Mouse (Mus musculus) limb, embryonic 10.5 days (tissue): ENCODE results near the gene Unc45a. TPM values are rescaled to one million over a fixed set of nuclear protein-coding genes. Genes with fewer than 3 reads are reported as not detected.

Experiments
- DNase-seq: peaks from one replicate; pipeline ENCODE4 v3.0.0-alpha.2; 2017; ENCODE audit warnings: low spot score
- H3K27ac ChIP-seq: fragments of 300-500 bp; sonication (generic); 2 replicates; pipeline ENCODE4 v1.5.1; 2016; ENCODE audit warnings: mild to moderate bottlenecking
- H3K27me3 ChIP-seq: fragments of 300-500 bp; sonication (generic); 2 replicates; pipeline ENCODE4 v1.6.1; 2016; ENCODE audit warnings: low read depth, mild to moderate bottlenecking; ENCODE audit not compliant: poor library complexity, severe bottlenecking
- H3K36me3 ChIP-seq: fragments of 300-500 bp; sonication (generic); 2 replicates; pipeline ENCODE4 v1.6.1; 2016; ENCODE audit warnings: mild to moderate bottlenecking, moderate library complexity
- H3K4me1 ChIP-seq: fragments of 300-500 bp; sonication (generic); 2 replicates; pipeline ENCODE4 v1.6.1; 2016
- H3K4me3 ChIP-seq: fragments of 300-500 bp; sonication (generic); 2 replicates; pipeline ENCODE4 v1.5.1; 2016; ENCODE audit warnings: mild to moderate bottlenecking, moderate library complexity
- H3K9me3 ChIP-seq: fragments of 300-500 bp; sonication (generic); replicated peaks from 2 replicates; pipeline ENCODE4 v1.6.1; 2016; ENCODE audit warnings: mild to moderate bottlenecking
- WGBS: fragments of 180-500 bp; shearing (Covaris S2); methylation state at CpG from one replicate; pipeline ENCODE4 v1.1.7; 2016; 5-methylcytosine and 5-hydroxymethylcytosine counted together
- polyA plus RNA-seq: library from polyadenylated mRNA; unstranded; fragments of >200 nt; fragmentation: Nextera tagmentation; extraction: Ambion mirVana; gene quantifications from 2 replicates; pipeline ENCODE4 v1.2.1, GENCODE M21; 2016

The Unc45a gene
- polyA plus RNA-seq, 1 experiment from 2014 or later, result 51.8 TPM

DNA sequence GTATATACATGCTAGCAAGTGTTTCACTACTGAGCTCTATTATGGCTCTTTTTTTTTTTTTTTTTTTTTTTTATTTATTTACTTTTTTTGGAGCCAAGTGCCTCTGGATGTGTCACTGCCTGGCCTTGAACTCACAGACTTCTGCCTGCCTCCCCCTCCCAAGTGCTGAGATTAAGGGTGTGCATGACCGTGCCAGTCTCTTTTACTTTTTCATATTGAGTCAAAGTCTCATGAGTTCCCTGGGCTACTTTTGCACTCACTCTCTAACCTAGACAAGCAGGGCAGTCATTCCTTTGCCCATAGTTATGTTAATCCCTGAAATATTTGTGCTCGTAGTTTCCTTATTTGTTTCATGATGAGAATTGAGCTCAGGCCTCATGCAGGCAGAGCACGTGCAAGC lies 59.2 kb downstream of the Unc45a start:
- 94% methylated on average over 3 of the region's 3 CpGs for WGBS
- no peak for DNase-seq

DNA sequence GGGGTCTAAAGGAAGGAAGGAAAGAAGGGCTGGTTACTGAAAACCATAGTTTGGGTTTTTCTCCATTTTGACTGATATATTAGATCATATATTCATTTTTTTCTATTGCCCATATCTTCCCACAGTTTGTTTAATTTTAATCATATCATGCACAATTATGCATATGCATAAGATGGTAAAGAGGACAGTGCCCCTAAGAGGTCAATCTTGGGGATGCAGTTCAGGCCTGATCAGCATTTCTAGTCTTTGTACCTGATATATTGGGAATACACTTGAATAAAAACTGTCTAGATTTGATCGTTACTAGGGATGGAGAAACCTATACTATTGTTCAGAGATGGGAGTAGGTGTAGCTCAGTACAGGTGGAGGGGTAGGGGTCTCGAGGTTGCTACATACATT lies 59.8 kb downstream of the Unc45a start:
- Histone ChIP-seq H3K27ac (no peak overlapping the region), H3K27me3 (no peaks in the 10 kb centered on the region), H3K4me3 (no peak overlapping the region), H3K36me3 (peaks cover 77% of the 10 kb centered on the region), H3K4me1 (no peaks in the 10 kb centered on the region), H3K9me3 (no peaks in the 10 kb centered on the region)
- WGBS, result 96% methylated on average over 2 of the region's 2 CpGs
- no peak for DNase-seq

More for the DNA sequence above, 59.2 kb downstream of the Unc45a start:
- no peak overlapping the region for H3K27ac ChIP-seq
- H3K4me1 ChIP-seq, result no peaks in the 10 kb centered on the region
- peaks cover 77% of the 10 kb centered on the region for H3K36me3 ChIP-seq
- H3K4me3 ChIP-seq, result no peak overlapping the region
- no peaks in the 10 kb centered on the region for H3K27me3 ChIP-seq
- no peaks in the 10 kb centered on the region for H3K9me3 ChIP-seq

- peaks cover under 1% of the 10 kb centered on the region; the same call in 1 of the 2 replicates for H3K9me3 ChIP-seq
- no peak overlapping the region for H3K27ac ChIP-seq
- no peak overlapping the region for H3K4me3 ChIP-seq
- no peak for DNase-seq
- no peaks in the 10 kb centered on the region for H3K27me3 ChIP-seq
- H3K36me3 ChIP-seq, result peaks cover 75% of the 10 kb centered on the region
- H3K4me1 ChIP-seq, result no peaks in the 10 kb centered on the region
- 81% methylated on average over 10 of the region's 10 CpGs for WGBS
These were observed 60.8 kb downstream of the Unc45a start for GRCm38 (mm10) chr7:80280032-80280431.

GRCm38 (mm10) chr7:80276374-80276773 lies 64.4 kb downstream of the Unc45a start:
- Histone ChIP-seq H3K9me3 (peaks cover 9% of the 10 kb centered on the region), H3K4me3 (no peak overlapping the region), H3K36me3 (peaks cover 84% of the 10 kb centered on the region), H3K4me1 (no peaks in the 10 kb centered on the region), H3K27me3 (no peaks in the 10 kb centered on the region), H3K27ac (no peak overlapping the region)
- DNase-seq, result no peak
- 94% methylated on average over 4 of the region's 4 CpGs for WGBS

Other genes with a start within 250 kb of the Unc45a start
- gene Idh2, start 225.6 kb downstream of the Unc45a start, polyA plus RNA-seq, result 533 and 582 TPM in 2 replicates
- 8.1 and 9.9 TPM in 2 replicates for gene Sema4b, start 154.2 kb downstream of the Unc45a start, polyA plus RNA-seq
- 68.6 and 75.3 TPM in 2 replicates for gene Cib1, start 108.2 kb downstream of the Unc45a start, polyA plus RNA-seq
- gene Gdpgp1, start 108.1 kb downstream of the Unc45a start, polyA plus RNA-seq, result 7.2 and 7.5 TPM in 2 replicates
- 0.50 and 0.61 TPM in 2 replicates for gene Ttll13, start 94.6 kb downstream of the Unc45a start, polyA plus RNA-seq
- 42.5 and 45.7 TPM in 2 replicates for gene Ngrn, start 79.8 kb downstream of the Unc45a start, polyA plus RNA-seq
- 15.2 and 17.9 TPM in 2 replicates for gene Vps33b, start 71.4 kb downstream of the Unc45a start, polyA plus RNA-seq
- 160 and 172 TPM in 2 replicates for gene Prc1, start 46.6 kb downstream of the Unc45a start, polyA plus RNA-seq
- 11.6 and 12.0 TPM in 2 replicates for gene Rccd1, start 16.6 kb downstream of the Unc45a start, polyA plus RNA-seq
- 21.0 and 25.6 TPM in 2 replicates for gene Hddc3, start 2.1 kb upstream of the Unc45a start, polyA plus RNA-seq
- gene Man2a2, start 30.4 kb upstream of the Unc45a start, polyA plus RNA-seq, result 19.7 and 23.1 TPM in 2 replicates
- 7.6 and 13.2 TPM in 2 replicates for gene Fes, start 46.9 kb upstream of the Unc45a start, polyA plus RNA-seq
- 8.8 and 9.4 TPM in 2 replicates for gene Furin, start 64.4 kb upstream of the Unc45a start, polyA plus RNA-seq
- 54.5 and 58.2 TPM in 2 replicates for gene Blm, start 194.1 kb upstream of the Unc45a start, polyA plus RNA-seq